Mouse (Mus musculus) bone marrow, adult 2 months (tissue): ENCODE measurements around the gene Tfap2a. TPM values are rescaled to one million over a fixed set of nuclear protein-coding genes. Genes with fewer than 3 reads are reported as not detected.

Source experiments
- H3K27ac ChIP-seq: fragments of 200-500 bp; 2 replicates; pipeline ENCODE4 v1.5.1; 2012; ENCODE audit warnings: low read depth, mild to moderate bottlenecking, control low read depth, inconsistent platforms, low read length; ENCODE audit not compliant: control insufficient read depth, poor library complexity, insufficient read depth
- H3K4me1 ChIP-seq: fragments of 200-500 bp; 2 replicates; pipeline ENCODE4 v1.6.1; 2011; ENCODE audit warnings: low read length; ENCODE audit not compliant: control insufficient read depth, insufficient read depth
- H3K4me3 ChIP-seq: fragments of 200-500 bp; replicated peaks from 2 replicates; pipeline ENCODE3; 2011; ENCODE audit warnings: mild to moderate bottlenecking, low read depth, low read length, control low read depth; ENCODE audit not compliant: control insufficient read depth
- CTCF ChIP-seq: fragments of 200-500 bp; IDR thresholded peaks from 2 replicates; pipeline ENCODE4 v1.5.1; 2011; ENCODE audit warnings: low read length, control low read depth; ENCODE audit not compliant: control insufficient read depth, insufficient read depth
- POLR2A ChIP-seq: fragments of 200-500 bp; IDR thresholded peaks from 2 replicates; pipeline ENCODE4 v1.6.1; 2011; ENCODE audit warnings: low read depth, mild to moderate bottlenecking, control low read depth, low read length, borderline replicate concordance; ENCODE audit not compliant: control insufficient read depth
- WGBS: fragments of 180-500 bp; shearing (Covaris S2); methylation state at CpG from one replicate; pipeline ENCODE4 v1.1.7; 2018; 5-methylcytosine and 5-hydroxymethylcytosine counted together
- polyA plus RNA-seq: library from polyadenylated mRNA; stranded (reverse); fragments of >200 nt; gene quantifications from 2 replicates; pipeline ENCODE4 v1.2.4, GENCODE M21; 2011; ENCODE audit warnings: low replicate concordance; ENCODE audit not compliant: missing spikeins, insufficient read depth, insufficient read length

Gene Tfap2a
- polyA plus RNA-seq, result 2.0 and 8.3 TPM in 2 replicates

DNA sequence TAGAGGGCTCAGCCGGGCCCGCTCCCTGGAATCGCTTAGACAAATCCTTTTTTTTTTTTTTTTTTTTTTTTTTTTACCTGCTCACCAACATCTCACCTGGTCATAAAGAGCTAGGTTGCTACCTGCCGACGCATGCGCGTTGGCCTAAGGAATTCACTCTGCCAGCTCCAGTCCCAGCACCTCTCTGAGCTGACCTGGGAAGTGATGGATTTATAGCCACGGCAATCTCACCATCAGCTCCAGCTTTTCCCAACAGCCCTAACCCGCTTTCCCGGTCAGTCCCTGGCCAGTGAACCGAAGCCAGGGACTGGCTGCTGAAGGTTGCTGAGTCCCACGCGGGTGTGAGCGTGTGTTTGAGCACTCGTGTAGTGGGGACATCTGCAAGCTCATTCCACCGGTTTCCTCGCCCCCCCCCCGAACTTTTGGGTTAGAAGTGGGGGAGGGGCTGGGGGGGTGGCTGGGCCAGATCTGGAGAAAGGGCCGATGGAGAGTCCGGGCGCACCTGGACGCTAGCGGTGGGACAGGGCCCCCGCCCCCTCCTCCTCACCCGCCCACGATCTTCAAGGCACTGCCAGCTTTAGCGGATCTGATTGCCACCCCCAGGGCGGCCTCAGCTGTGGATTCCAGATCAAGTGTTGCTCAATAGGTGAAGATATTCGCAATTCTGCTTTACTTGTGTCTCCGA, at the start of gene Tfap2a:
Gene Tfap2a (minus strand): TSS at position 181 of the 685 bp plus-strand sequence.
- 8% methylated on average over 30 of the region's 30 CpGs for WGBS
- H3K4me1 ChIP-seq, result no peaks in the 10 kb centered on the region
- H3K4me3 ChIP-seq, result no peak within 1 kb of the TSS
- TF ChIP-seq CTCF (no peak), POLR2A (no peak)
- no peak within 1 kb of the TSS for H3K27ac ChIP-seq

DNA sequence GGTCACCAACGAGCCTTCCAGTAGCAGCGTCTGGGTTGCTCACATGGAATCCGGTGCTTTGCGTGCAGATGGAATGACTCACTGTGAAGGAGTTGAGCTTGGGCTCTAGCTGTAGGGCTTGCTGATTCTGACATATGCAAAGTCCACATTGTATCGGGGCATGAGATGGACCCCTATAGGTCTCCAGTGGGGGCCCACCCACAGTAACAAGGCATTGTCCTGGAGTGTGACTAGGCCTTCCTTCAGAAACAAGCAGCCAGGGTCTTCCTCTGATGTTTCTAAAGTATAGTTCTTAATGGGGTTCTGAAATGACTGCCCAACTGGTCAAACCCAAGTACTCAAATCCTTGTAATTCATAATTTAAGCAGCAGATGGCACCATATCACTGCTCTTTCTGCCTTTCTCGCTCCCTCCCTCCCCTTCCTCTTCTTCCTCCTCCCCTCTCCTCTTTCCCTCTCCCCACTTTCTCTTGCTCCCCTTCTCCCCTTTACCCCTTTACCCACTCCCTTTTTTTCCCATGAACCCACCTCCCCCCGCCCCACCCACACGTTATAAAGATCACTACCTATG, 46.1 kb upstream of the Tfap2a start:
- TF ChIP-seq CTCF, result peak; percentile 42
- no peak for TF ChIP-seq POLR2A
- whole genome bisulfite sequencing, result 50% methylated on average over 8 of the region's 8 CpGs
- H3K27ac ChIP-seq, result no peak overlapping the region
- no peak overlapping the region for H3K4me3 ChIP-seq
- H3K4me1 ChIP-seq, result peaks cover 1% of the 10 kb centered on the region

DNA sequence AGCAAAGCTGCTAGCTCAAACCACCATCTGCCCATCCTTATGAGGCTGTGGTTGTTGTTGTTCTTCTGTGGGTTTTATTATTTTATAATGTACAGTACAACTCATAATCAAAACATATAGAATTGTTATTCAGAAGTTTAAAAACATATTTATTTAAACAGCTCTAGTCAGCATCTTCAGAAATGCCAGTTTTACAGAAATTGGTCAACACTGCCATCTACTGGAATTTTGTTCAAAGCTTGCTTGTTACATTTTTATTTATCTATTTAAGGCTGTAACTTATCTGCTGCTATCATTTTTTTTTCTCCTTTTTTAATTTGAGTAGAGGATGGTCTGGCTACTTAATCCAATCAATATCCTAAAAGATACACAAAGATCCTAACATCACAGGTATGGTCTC, 19.8 kb upstream of the Tfap2a start:
- TF ChIP-seq CTCF, result no peak
- TF ChIP-seq POLR2A, result no peak

DNA sequence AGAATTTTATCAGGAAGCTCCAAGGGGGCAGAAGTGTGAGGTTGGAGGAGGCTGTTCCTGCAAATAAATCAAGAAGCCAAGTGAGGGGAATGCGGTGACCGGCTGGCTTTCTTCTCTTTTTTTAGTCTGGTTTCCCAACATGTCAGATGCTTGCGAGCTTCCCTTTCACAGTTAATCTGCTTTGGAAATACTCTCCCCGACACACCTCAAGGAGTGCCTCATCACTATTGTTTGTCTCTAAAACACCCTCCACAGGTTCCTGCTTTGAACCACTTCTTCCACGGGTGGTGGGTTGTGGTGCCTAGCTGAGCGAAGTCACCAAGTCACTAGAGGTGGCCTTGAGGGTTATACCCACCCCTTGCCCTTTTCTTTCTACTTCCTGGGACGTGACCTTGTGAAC, 18.2 kb upstream of the Tfap2a start:
- WGBS, result 23% methylated on average over 7 of the region's 7 CpGs
- no peak overlapping the region for H3K27ac ChIP-seq
- no peaks in the 10 kb centered on the region for H3K4me1 ChIP-seq
- H3K4me3 ChIP-seq, result no peak overlapping the region
- TF ChIP-seq POLR2A (no peak), CTCF (no peak)

More for the DNA sequence above, 19.8 kb upstream of the Tfap2a start:
- Histone ChIP-seq H3K27ac (no peak overlapping the region), H3K4me1 (no peaks in the 10 kb centered on the region), H3K4me3 (no peak overlapping the region)

DNA sequence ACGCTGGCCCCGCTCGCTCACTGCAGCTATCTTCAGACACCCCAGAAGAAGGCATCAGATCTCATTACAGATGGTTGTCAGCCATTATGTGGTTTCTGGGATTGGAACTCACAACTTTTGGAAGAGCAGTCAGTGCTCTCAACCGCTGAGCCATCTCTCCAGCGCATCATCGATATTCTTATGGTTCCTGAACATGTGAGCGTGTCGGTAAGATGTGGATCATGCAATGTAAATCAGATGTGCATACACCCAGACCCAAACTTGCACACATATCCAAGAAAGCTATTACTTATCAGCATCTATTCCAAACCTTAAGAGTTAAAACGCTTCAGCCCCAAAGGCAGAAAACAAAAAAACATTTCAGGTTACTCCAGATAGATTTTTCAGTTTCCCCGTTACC, 15.9 kb upstream of the Tfap2a start:
- Histone ChIP-seq H3K4me1 (no peaks in the 10 kb centered on the region), H3K4me3 (no peak overlapping the region), H3K27ac (no peak overlapping the region)
- TF ChIP-seq CTCF, result no peak
- TF ChIP-seq POLR2A, result no peak
- WGBS, result 90% methylated on average over 10 of the region's 10 CpGs

DNA sequence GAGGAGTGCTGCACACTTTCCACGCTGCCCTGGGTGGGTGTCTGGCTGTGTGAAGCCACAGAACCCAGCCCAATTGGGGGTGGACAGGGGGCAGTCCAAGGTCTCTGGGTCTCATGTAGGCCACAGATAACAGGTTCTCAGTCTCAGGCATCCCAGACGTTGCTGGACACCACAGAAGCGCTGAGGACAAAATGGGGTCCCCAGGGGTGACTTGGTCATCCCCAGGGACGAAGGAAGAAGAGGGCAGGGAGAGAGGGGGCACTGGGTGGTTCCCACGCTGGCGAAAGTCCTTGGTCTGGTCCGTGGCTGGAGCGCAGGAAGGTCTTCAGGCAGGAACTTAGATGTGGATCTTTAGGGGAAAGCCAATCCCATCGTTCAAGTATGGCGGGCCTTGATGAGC, 13.7 kb upstream of the Tfap2a start:
- Histone ChIP-seq H3K4me3 (no peak overlapping the region), H3K27ac (no peak overlapping the region), H3K4me1 (no peaks in the 10 kb centered on the region)
- TF ChIP-seq CTCF, result no peak
- TF ChIP-seq POLR2A, result no peak
- 79% methylated on average over 10 of the region's 10 CpGs for WGBS

DNA sequence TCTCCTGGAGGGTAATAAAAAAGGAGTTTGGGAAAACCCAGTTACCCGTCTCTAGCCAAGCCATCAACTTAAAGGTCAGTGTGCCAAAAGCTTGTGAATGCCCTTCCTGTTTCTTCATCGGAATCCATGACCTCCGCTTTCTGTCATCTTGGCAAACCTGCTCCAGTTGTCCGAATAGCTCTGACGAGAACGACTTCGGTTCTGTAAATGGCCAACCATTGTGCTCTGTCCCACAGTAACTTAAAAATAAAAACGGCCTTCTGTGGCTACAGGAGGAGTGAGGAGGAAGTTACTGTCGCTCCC, 11.4 kb upstream of the Tfap2a start:
- TF ChIP-seq POLR2A (no peak), CTCF (no peak)
- no peak overlapping the region for H3K27ac ChIP-seq
- H3K4me3 ChIP-seq, result no peak overlapping the region
- WGBS, result 28% methylated on average over 9 of the region's 9 CpGs
- no peaks in the 10 kb centered on the region for H3K4me1 ChIP-seq

DNA sequence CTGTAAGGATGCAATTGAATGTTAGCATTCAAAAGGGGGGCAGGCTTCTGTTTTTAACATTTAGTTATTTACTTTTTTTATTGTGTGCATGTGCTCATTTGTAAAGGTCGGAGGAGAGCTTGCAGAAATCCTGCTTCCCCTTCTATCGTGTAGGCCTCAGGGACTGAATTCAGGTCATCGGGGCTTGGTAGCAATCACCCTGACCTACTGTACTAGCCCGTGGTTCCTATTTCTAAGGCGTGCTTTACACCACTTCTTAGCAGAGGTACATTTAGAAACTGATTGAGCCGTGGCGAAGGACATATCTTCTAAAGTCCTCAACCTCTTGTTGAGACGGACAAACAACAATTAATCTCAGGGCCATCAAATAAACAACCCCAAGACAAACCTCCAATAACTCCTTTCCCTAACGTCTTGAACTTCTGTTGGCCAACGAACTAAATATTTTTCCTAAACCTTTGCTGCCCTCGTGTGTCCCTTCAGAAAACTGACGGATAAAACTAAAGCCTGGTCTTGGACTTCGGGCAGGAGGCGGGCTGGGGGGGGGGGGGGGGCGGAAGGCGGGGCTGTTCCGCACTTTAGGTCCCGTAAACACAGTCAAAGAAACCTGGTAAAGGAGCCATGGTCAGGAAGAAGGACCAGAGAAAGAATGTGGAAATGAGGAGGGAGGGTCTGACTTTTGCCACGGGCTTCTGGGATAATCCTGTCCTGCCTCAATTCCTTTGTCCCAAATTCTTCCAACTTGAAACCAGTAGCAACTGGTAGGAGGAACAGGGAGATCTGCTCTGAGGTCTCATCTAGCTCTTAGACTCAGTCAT, 10.8 kb upstream of the Tfap2a start:
- WGBS, result 10% methylated on average over 19 of the region's 19 CpGs
- TF ChIP-seq CTCF (no peak), POLR2A (no peak)
- Histone ChIP-seq H3K4me1 (no peaks in the 10 kb centered on the region), H3K4me3 (no peak overlapping the region), H3K27ac (no peak overlapping the region)
